Mouse (Mus musculus): ENCODE results near the gene Nr2f2.

Gene Nr2f2

GRCm38 (mm10) chr7:70332926-70333664, 33.4 kb downstream of the Nr2f2 start:
- in situ Hi-C loops (cut with MboI, MseI): loop anchor here (10.0 kb wide), 1 partner anchor 492 kb away; no protein-coding TSS in a partner anchor

- in situ Hi-C loops (cut with MboI, MseI): loop anchor here (10.0 kb wide), 1 partner anchor 493 kb away; no protein-coding TSS in a partner anchor
These were observed 34.3 kb downstream of the Nr2f2 start for GRCm38 (mm10) chr7:70332064-70332850.

GRCm38 (mm10) chr7:70331243-70332063, 35.1 kb downstream of the Nr2f2 start:
- in situ Hi-C loops (cut with MboI, MseI): loop anchor here (10.0 kb wide), 1 partner anchor 493 kb away; no protein-coding TSS in a partner anchor

GRCm38 (mm10) chr7:70330761-70331242, 35.7 kb downstream of the Nr2f2 start:
- in situ Hi-C loops (cut with MboI, MseI): loop anchor here (10.0 kb wide), 1 partner anchor 494 kb away; no protein-coding TSS in a partner anchor

- in situ Hi-C loops (cut with MboI, MseI): loop anchor here (10.0 kb wide), 1 partner anchor 495 kb away; no protein-coding TSS in a partner anchor
These were observed 36.4 kb downstream of the Nr2f2 start for GRCm38 (mm10) chr7:70330207-70330562.

- in situ Hi-C loops (cut with MboI, MseI): loop anchor here (10.0 kb wide), 1 partner anchor 495 kb away; no protein-coding TSS in a partner anchor
These were observed 36.9 kb downstream of the Nr2f2 start for GRCm38 (mm10) chr7:70329521-70330206.

GRCm38 (mm10) chr7:70329037-70329516, 37.5 kb downstream of the Nr2f2 start:
- in situ Hi-C loops (cut with MboI, MseI): no loop called here

- in situ Hi-C loops (cut with MboI, MseI): no loop called here
These were observed 38.1 kb downstream of the Nr2f2 start for GRCm38 (mm10) chr7:70328206-70329036.

GRCm38 (mm10) chr7:70327191-70327590, 39.3 kb downstream of the Nr2f2 start:
- in situ Hi-C loops (cut with MboI, MseI): no loop called here

GRCm38 (mm10) chr7:70326176-70327035, 40.1 kb downstream of the Nr2f2 start:
- in situ Hi-C loops (cut with MboI, MseI): no loop called here

- in situ Hi-C loops (cut with MboI, MseI): no loop called here
These were observed 41.2 kb downstream of the Nr2f2 start for GRCm38 (mm10) chr7:70325381-70325780.

- in situ Hi-C loops (cut with MboI, MseI): no loop called here
These were observed 42.0 kb downstream of the Nr2f2 start for GRCm38 (mm10) chr7:70324541-70324940.

GRCm38 (mm10) chr7:70324041-70324440, 42.5 kb downstream of the Nr2f2 start:
- in situ Hi-C loops (cut with MboI, MseI): no loop called here

- in situ Hi-C loops (cut with MboI, MseI): no loop called here
These were observed 60.8 kb downstream of the Nr2f2 start for GRCm38 (mm10) chr7:70305716-70306115.

- in situ Hi-C loops (cut with MboI, MseI): no loop called here
These were observed 62.1 kb downstream of the Nr2f2 start for GRCm38 (mm10) chr7:70304426-70304825.
